Mouse (Mus musculus): Measurements from ENCODE around the gene Atpaf1. TPM values are rescaled to one million over a fixed set of nuclear protein-coding genes. Genes with fewer than 3 reads are reported as not detected.
A peak's percentile ranks its signal among the peaks of the same experiment; 100 is the strongest.

Gene Atpaf1
- polyA plus RNA-seq, 1 experiment from 2014 or later: 42.1 TPM

- no peaks in the 10 kb centered on the region for H3K36me3 ChIP-seq (ENCODE audit: control insufficient read depth, insufficient read depth, low read length)
- no peak overlapping the region for H3K4me3 ChIP-seq (ENCODE audit: low read depth, low read length)
- DNase-seq (ENCODE audit: low spot score): no peak
- no peaks in the 10 kb centered on the region for H3K9me3 ChIP-seq (ENCODE audit: control insufficient read depth, low read length)
- H3K27me3 ChIP-seq (replicated peaks; ENCODE audit: control insufficient read depth, insufficient read depth, low read length): no peaks in the 10 kb centered on the region
- no peak overlapping the region for H3K9ac ChIP-seq (ENCODE audit: low read depth, low read length)
- no peak overlapping the region for H3K27ac ChIP-seq (ENCODE audit: low read depth, low read length)
- 80% methylated on average over 5 of the region's 5 CpGs for WGBS
- peaks cover 13% of the 10 kb centered on the region for H3K4me1 ChIP-seq (replicated peaks; ENCODE audit: control insufficient read depth, insufficient read depth, low read length)
- no peak overlapping the region for H3K4me2 ChIP-seq
- no peak for ATAC-seq (replicated peaks; ENCODE audit: low FRiP score)
These were observed 2.4 kb upstream of the Atpaf1 start for GRCm38 (mm10) chr4:115782026-115782805.

DNA sequence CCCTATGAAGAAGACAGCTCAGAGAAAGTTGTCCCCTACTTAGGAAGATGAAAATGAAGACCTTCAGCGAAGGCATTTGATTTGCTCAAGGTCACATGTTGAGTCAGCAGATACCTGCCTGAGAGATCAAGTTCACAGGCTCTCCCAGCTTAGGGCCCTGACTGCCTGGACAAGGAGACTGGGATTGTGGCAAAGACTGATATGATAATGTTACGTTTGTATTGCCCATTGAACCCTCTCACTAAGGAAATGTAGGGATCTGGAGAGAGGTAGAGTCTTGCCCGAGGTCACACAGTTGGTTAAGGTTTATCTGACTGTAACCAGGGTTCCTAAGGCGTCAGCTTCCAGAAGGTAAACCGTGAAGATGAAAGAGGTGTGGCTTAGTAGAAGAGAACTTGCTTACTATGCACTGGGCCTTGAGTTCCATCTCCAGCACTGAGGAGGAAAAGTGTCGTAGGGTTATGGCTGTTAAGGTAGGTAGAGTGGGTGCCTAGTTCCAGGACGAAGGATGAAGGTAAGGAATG lies 961 bp downstream of the Atpaf1 start:
- H3K36me3 ChIP-seq (ENCODE audit: control insufficient read depth, insufficient read depth, low read length): peaks cover 4% of the 10 kb centered on the region; the same call in 1 of the 2 replicates
- peak overlapping the region; percentile 68 for H3K4me3 ChIP-seq (ENCODE audit: low read depth, low read length)
- 36% methylated on average over 7 of the region's 7 CpGs for WGBS
- peak overlapping the region; percentile 90 for H3K9ac ChIP-seq (ENCODE audit: low read depth, low read length)
- peak; percentile 42 for ATAC-seq (replicated peaks; ENCODE audit: low FRiP score)
- H3K4me2 ChIP-seq: peak overlapping the region; percentile 87
- DNase-seq (ENCODE audit: low spot score): no peak
- no peaks in the 10 kb centered on the region for H3K9me3 ChIP-seq (ENCODE audit: control insufficient read depth, low read length)
- peak overlapping the region; percentile 16 for H3K27ac ChIP-seq (ENCODE audit: low read depth, low read length)
- H3K27me3 ChIP-seq (replicated peaks; ENCODE audit: control insufficient read depth, insufficient read depth, low read length): no peaks in the 10 kb centered on the region
- peaks cover 13% of the 10 kb centered on the region for H3K4me1 ChIP-seq (replicated peaks; ENCODE audit: control insufficient read depth, insufficient read depth, low read length)

- Histone ChIP-seq H3K4me1 (replicated peaks; ENCODE audit: control insufficient read depth, insufficient read depth, low read length) (peaks cover 2% of the 10 kb centered on the region), H3K9ac (ENCODE audit: low read depth, low read length) (no peak overlapping the region), H3K36me3 (ENCODE audit: control insufficient read depth, insufficient read depth, low read length) (peaks cover 16% of the 10 kb centered on the region), H3K27me3 (replicated peaks; ENCODE audit: control insufficient read depth, insufficient read depth, low read length) (no peaks in the 10 kb centered on the region), H3K9me3 (ENCODE audit: control insufficient read depth, low read length) (no peaks in the 10 kb centered on the region), H3K4me3 (ENCODE audit: low read depth, low read length) (no peak overlapping the region), H3K4me2 (no peak overlapping the region), H3K27ac (ENCODE audit: low read depth, low read length) (no peak overlapping the region)
- no peak for DNase-seq (ENCODE audit: low spot score)
- no peak for ATAC-seq (replicated peaks; ENCODE audit: low FRiP score)
- 79% methylated on average over 3 of the region's 3 CpGs for WGBS
These were observed 6.3 kb downstream of the Atpaf1 start for GRCm38 (mm10) chr4:115790864-115791263.

DNA sequence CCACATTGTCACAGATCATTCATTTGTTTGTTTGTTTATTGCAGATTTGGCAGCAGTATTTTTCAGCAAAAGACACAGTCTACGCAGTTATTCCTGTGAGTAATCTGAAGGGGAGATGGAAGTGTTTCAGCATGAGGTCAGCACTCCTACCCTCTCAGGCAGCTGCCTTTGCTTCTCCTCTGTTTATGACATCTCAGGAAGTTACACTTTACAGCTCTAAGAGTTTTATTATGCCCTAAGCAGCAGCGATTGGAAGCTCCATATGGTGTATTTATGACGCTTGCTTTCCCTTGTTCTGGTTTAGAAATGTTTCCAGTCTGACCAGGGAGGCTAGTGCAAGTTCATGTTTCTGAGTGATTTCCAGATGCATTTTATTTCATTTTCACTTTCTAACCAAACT lies 10.7 kb downstream of the Atpaf1 start:
- peaks cover 22% of the 10 kb centered on the region for H3K36me3 ChIP-seq (ENCODE audit: control insufficient read depth, insufficient read depth, low read length)
- H3K9ac ChIP-seq (ENCODE audit: low read depth, low read length): no peak overlapping the region
- no peak overlapping the region for H3K4me3 ChIP-seq (ENCODE audit: low read depth, low read length)
- H3K27me3 ChIP-seq (replicated peaks; ENCODE audit: control insufficient read depth, insufficient read depth, low read length): no peaks in the 10 kb centered on the region
- no peak overlapping the region for H3K27ac ChIP-seq (ENCODE audit: low read depth, low read length)
- DNase-seq (ENCODE audit: low spot score) (no peak), ATAC-seq (replicated peaks; ENCODE audit: low FRiP score) (no peak)
- H3K4me1 ChIP-seq (replicated peaks; ENCODE audit: control insufficient read depth, insufficient read depth, low read length): no peaks in the 10 kb centered on the region
- WGBS: 84% methylated on average over 3 of the region's 3 CpGs
- H3K9me3 ChIP-seq (ENCODE audit: control insufficient read depth, low read length): no peaks in the 10 kb centered on the region
- H3K4me2 ChIP-seq: no peak overlapping the region

GRCm38 (mm10) chr4:115799981-115800380 lies 15.4 kb downstream of the Atpaf1 start:
- 92% methylated on average over 3 of the region's 3 CpGs for WGBS
- peaks cover 22% of the 10 kb centered on the region for H3K36me3 ChIP-seq (ENCODE audit: control insufficient read depth, insufficient read depth, low read length)

GRCm38 (mm10) chr4:115812326-115812725 lies 27.7 kb downstream of the Atpaf1 start:
- Histone ChIP-seq H3K36me3 (ENCODE audit: control insufficient read depth, insufficient read depth, low read length) (peaks cover 5% of the 10 kb centered on the region; the same call in 1 of the 2 replicates), H3K4me1 (replicated peaks; ENCODE audit: control insufficient read depth, insufficient read depth, low read length) (no peaks in the 10 kb centered on the region), H3K9ac (ENCODE audit: low read depth, low read length) (no peak overlapping the region), H3K4me2 (no peak overlapping the region), H3K27ac (ENCODE audit: low read depth, low read length) (no peak overlapping the region), H3K27me3 (replicated peaks; ENCODE audit: control insufficient read depth, insufficient read depth, low read length) (no peaks in the 10 kb centered on the region), H3K4me3 (ENCODE audit: low read depth, low read length) (no peak overlapping the region), H3K9me3 (ENCODE audit: control insufficient read depth, low read length) (no peaks in the 10 kb centered on the region)
- no peak for ATAC-seq (replicated peaks; ENCODE audit: low FRiP score)
- DNase-seq (ENCODE audit: low spot score): no peak
- 94% methylated on average over 4 of the region's 4 CpGs for WGBS

More at GRCm38 (mm10) chr4:115799981-115800380, 15.4 kb downstream of the Atpaf1 start:
- ATAC-seq (replicated peaks; ENCODE audit: low FRiP score): no peak
- H3K27ac ChIP-seq (ENCODE audit: low read depth, low read length): no peak overlapping the region
- no peaks in the 10 kb centered on the region for H3K9me3 ChIP-seq (ENCODE audit: control insufficient read depth, low read length)
- H3K27me3 ChIP-seq (replicated peaks; ENCODE audit: control insufficient read depth, insufficient read depth, low read length): no peaks in the 10 kb centered on the region
- no peak overlapping the region for H3K4me3 ChIP-seq (ENCODE audit: low read depth, low read length)
- DNase-seq (ENCODE audit: low spot score): no peak
- no peaks in the 10 kb centered on the region for H3K4me1 ChIP-seq (replicated peaks; ENCODE audit: control insufficient read depth, insufficient read depth, low read length)
- no peak overlapping the region for H3K4me2 ChIP-seq
- H3K9ac ChIP-seq (ENCODE audit: low read depth, low read length): no peak overlapping the region

GRCm38 (mm10) chr4:115815606-115816005 lies 31.0 kb downstream of the Atpaf1 start:
- no peaks in the 10 kb centered on the region for H3K4me1 ChIP-seq (replicated peaks; ENCODE audit: control insufficient read depth, insufficient read depth, low read length)
- WGBS: 82% methylated on average over 5 of the region's 5 CpGs

DNA sequence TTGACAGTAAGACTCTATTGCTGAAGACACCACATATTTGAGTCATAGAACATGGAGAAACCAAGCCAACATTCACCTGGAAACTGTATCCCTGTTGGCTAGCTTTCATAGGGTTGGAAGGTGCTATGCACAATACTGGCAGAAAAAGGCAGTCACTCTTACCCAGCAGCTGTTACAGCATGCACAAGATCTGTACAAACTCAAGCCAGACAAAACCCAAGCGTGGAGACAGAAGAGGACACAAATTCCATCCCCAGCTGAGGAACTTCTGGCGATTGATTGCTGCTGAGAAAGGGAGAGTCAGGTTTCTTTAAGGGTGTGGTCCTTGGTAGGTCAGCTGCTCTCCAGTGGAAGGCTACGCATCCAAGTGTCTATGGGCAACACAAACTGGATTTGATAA lies 35.6 kb downstream of the Atpaf1 start:
- WGBS: 60% methylated on average over 3 of the region's 3 CpGs
- DNase-seq (ENCODE audit: low spot score) (no peak), ATAC-seq (replicated peaks; ENCODE audit: low FRiP score) (no peak)
- no peaks in the 10 kb centered on the region for H3K27me3 ChIP-seq (replicated peaks; ENCODE audit: control insufficient read depth, insufficient read depth, low read length)
- no peaks in the 10 kb centered on the region for H3K9me3 ChIP-seq (ENCODE audit: control insufficient read depth, low read length)
- H3K36me3 ChIP-seq (ENCODE audit: control insufficient read depth, insufficient read depth, low read length): 0 out of 2 replicates have a peak, but pooled peaks cover 3% of the 10 kb centered on the region
- no peak overlapping the region for H3K9ac ChIP-seq (ENCODE audit: low read depth, low read length)
- H3K27ac ChIP-seq (ENCODE audit: low read depth, low read length): no peak overlapping the region
- H3K4me1 ChIP-seq (replicated peaks; ENCODE audit: control insufficient read depth, insufficient read depth, low read length): peaks cover 27% of the 10 kb centered on the region
- H3K4me3 ChIP-seq (ENCODE audit: low read depth, low read length): no peak overlapping the region
- H3K4me2 ChIP-seq: no peak overlapping the region

More at GRCm38 (mm10) chr4:115815606-115816005, 31.0 kb downstream of the Atpaf1 start:
- peaks cover 5% of the 10 kb centered on the region; the same call in 1 of the 2 replicates for H3K36me3 ChIP-seq (ENCODE audit: control insufficient read depth, insufficient read depth, low read length)
- no peak overlapping the region for H3K4me2 ChIP-seq
- DNase-seq (ENCODE audit: low spot score) (no peak), ATAC-seq (replicated peaks; ENCODE audit: low FRiP score) (no peak)
- H3K4me3 ChIP-seq (ENCODE audit: low read depth, low read length): no peak overlapping the region
- H3K27me3 ChIP-seq (replicated peaks; ENCODE audit: control insufficient read depth, insufficient read depth, low read length): no peaks in the 10 kb centered on the region
- H3K27ac ChIP-seq (ENCODE audit: low read depth, low read length): no peak overlapping the region
- H3K9ac ChIP-seq (ENCODE audit: low read depth, low read length): no peak overlapping the region
- H3K9me3 ChIP-seq (ENCODE audit: control insufficient read depth, low read length): no peaks in the 10 kb centered on the region

- peaks cover 33% of the 10 kb centered on the region for H3K4me1 ChIP-seq (replicated peaks; ENCODE audit: control insufficient read depth, insufficient read depth, low read length)
- H3K27me3 ChIP-seq (replicated peaks; ENCODE audit: control insufficient read depth, insufficient read depth, low read length): no peaks in the 10 kb centered on the region
- no peaks in the 10 kb centered on the region for H3K9me3 ChIP-seq (ENCODE audit: control insufficient read depth, low read length)
- no peak overlapping the region for H3K27ac ChIP-seq (ENCODE audit: low read depth, low read length)
- ATAC-seq (replicated peaks; ENCODE audit: low FRiP score) (no peak), DNase-seq (ENCODE audit: low spot score) (no peak)
- WGBS: 72% methylated on average over 3 of the region's 3 CpGs
- H3K4me2 ChIP-seq: no peak overlapping the region
- no peak overlapping the region for H3K4me3 ChIP-seq (ENCODE audit: low read depth, low read length)
- H3K36me3 ChIP-seq (ENCODE audit: control insufficient read depth, insufficient read depth, low read length): no peaks in the 10 kb centered on the region
- H3K9ac ChIP-seq (ENCODE audit: low read depth, low read length): no peak overlapping the region
These were observed 36.3 kb downstream of the Atpaf1 start for GRCm38 (mm10) chr4:115820944-115821343.
